Comparison of ENCODE assay signal across 19 mouse cellular contexts in the genomic region with DNA sequence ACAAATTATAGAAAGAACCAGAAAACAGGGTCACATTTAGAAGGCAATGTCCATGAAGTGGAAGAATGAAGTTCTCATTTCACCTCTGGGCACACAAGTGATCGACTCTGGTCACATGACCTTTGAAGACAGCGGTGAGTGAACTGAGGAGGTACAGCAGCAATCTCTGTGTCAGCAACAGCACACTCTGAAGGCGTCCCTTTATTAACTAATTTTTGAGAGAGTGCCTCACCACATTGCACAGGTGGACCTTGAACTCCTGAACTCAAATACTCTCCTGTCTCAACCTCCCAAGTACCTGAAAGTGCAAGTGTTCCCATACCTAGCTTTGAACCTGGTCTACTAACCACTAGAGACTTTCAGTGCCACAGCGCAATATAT. TPM values are rescaled to one million over a fixed set of nuclear protein-coding genes. Genes with fewer than 3 reads are reported as not detected.
"Had no signal": no experiment of that assay in that cellular context is flagged by ENCODE, and none has a peak within 500 bp of the region (broad histone marks: within the 10 kb centered on the region; RNA-seq: fewer than 3 reads in every experiment).

No protein-coding gene starts in this region.

- H3K27ac ChIP-seq: left cerebral cortex, adult 2 months; limb, embryonic 12.5 days; limb, embryonic 15.5 days; liver, embryonic 13.5 days; macrophage; midbrain, embryonic 12.5 days; midbrain, embryonic 15.5 days; neural tube, embryonic 12.5 days; neural tube, embryonic 15.5 days; stomach, postnatal 0 days had no signal

- H3K9me3 ChIP-seq: limb, embryonic 12.5 days; limb, embryonic 15.5 days; liver, embryonic 13.5 days; midbrain, embryonic 12.5 days; midbrain, embryonic 15.5 days; neural tube, embryonic 12.5 days; neural tube, embryonic 15.5 days had no signal

- H3K27me3 ChIP-seq: limb, embryonic 12.5 days; limb, embryonic 15.5 days; liver, embryonic 13.5 days; midbrain, embryonic 12.5 days; midbrain, embryonic 15.5 days; neural tube, embryonic 12.5 days; neural tube, embryonic 15.5 days had no signal

- H3K9ac ChIP-seq: limb, embryonic 12.5 days; limb, embryonic 15.5 days; liver, embryonic 13.5 days; midbrain, embryonic 12.5 days; midbrain, embryonic 15.5 days; neural tube, embryonic 12.5 days; neural tube, embryonic 15.5 days had no signal

- H3K4me1 ChIP-seq: limb, embryonic 12.5 days; limb, embryonic 15.5 days; midbrain, embryonic 12.5 days; midbrain, embryonic 15.5 days; neural tube, embryonic 12.5 days; neural tube, embryonic 15.5 days had no signal

- H3K4me3 ChIP-seq: left cerebral cortex, adult 2 months; limb, embryonic 12.5 days; limb, embryonic 15.5 days; liver, embryonic 13.5 days; midbrain, embryonic 12.5 days; midbrain, embryonic 15.5 days; neural tube, embryonic 12.5 days; neural tube, embryonic 15.5 days had no signal

- H3K4me2 ChIP-seq: limb, embryonic 12.5 days; limb, embryonic 15.5 days; liver, embryonic 13.5 days; midbrain, embryonic 12.5 days; midbrain, embryonic 15.5 days; neural tube, embryonic 12.5 days; neural tube, embryonic 15.5 days had no signal

RNA-seq across cellular contexts. Expression of a gene that starts 14.9 kb away (rescaled TPM):
- total RNA-seq: layer of hippocampus, adult 8-10 months; layer of hippocampus, postnatal 36 days had no signal
- polyA plus RNA-seq: macrophage had no signal

RNA-seq across cellular contexts. Expression of a gene that starts 30.3 kb away (rescaled TPM):
- total RNA-seq: layer of hippocampus, adult 8-10 months; layer of hippocampus, postnatal 10 days; layer of hippocampus, postnatal 36 days; left cerebral cortex, postnatal 4 days had no signal
- polyA plus RNA-seq: macrophage had no signal

RNA-seq across cellular contexts. Expression of a gene that starts 59.2 kb away (rescaled TPM):
- total RNA-seq: megakaryocyte, adult 5-6 weeks had no signal
- polyA plus RNA-seq: intestine, embryonic 14.5 days; liver, embryonic 13.5 days; liver, embryonic 16.5 days; lung, embryonic 16.5 days; macrophage; stomach, embryonic 14.5 days had no signal
